Mouse (Mus musculus): ENCODE measurements around the gene Atp6v1a.

DNA sequence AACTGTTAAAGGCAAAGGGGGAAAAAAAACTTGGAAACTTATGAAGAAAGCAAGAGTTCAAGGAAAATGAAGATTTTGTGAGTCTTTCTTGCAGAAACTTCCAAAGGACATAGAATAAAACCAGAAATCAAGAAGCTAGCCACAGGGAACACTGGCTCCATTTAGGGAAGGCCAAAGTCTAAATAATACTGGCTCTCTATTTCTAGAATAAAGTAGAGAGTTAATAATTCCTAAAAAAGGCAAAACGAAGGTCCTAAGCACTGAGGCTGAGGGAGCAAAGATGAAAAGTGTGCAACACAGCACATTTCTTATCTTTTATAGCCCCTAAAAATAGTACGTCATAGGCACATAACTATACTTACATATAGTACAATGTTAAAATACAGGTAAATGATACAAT is 34.3 kb downstream of the Atp6v1a start:
- no peak for TF ChIP-seq ZNF384 (IDR thresholded peaks at IDR 0.05; ENCODE audit: low read depth, low read length)
- TF ChIP-seq POLR2A (IDR thresholded peaks at IDR 0.05; ENCODE audit: low read depth, low read length): no peak
- no peak for TF ChIP-seq USF2 (conservative IDR thresholded peaks at IDR 0.05; ENCODE audit: low read depth, low read length)
- TF ChIP-seq TBP (conservative IDR thresholded peaks at IDR 0.05; ENCODE audit: low read depth, low read length): no peak
- TF ChIP-seq CTCF (conservative IDR thresholded peaks at IDR 0.05 in 1 of 2, IDR thresholded peaks at IDR 0.05 in 1 of 2; ENCODE audit: low read depth in 2 of 2, low read length in 2 of 2): no peak
- TF ChIP-seq EP300 (IDR thresholded peaks at IDR 0.05; ENCODE audit: low read length): no peak
- TF ChIP-seq JUN (IDR thresholded peaks at IDR 0.05; ENCODE audit: insufficient read depth, low read depth, low read length): no peak
- TF ChIP-seq TCF12 (IDR thresholded peaks at IDR 0.05; ENCODE audit: low read depth, low read length): no peak
- no peak for TF ChIP-seq CHD2 (IDR thresholded peaks at IDR 0.05; ENCODE audit: low read length)
- TF ChIP-seq RCOR1 (conservative IDR thresholded peaks at IDR 0.05; ENCODE audit: low read depth, low read length): no peak
- no peak for TF ChIP-seq ZMIZ1 (IDR thresholded peaks at IDR 0.05; ENCODE audit: low read depth, low read length)
- TF ChIP-seq MYC (IDR thresholded peaks at IDR 0.05; ENCODE audit: low read depth, low read length): no peak
